Mouse (Mus musculus) gonadal fat pad, adult 2 months (tissue): Measurements from ENCODE around the gene Taar5. TPM values are rescaled to one million over a fixed set of nuclear protein-coding genes. Genes with fewer than 3 reads are reported as not detected.

Source experiments
- DNase-seq: peaks from one replicate; pipeline ENCODE4 v3.0.0-alpha.2; 2012; ENCODE audit warnings: low read depth
- polyA plus RNA-seq: library from polyadenylated mRNA; depleted of rRNA; stranded (reverse); fragments of >200 nt; gene quantifications from 2 replicates; pipeline ENCODE4 v1.2.3, GENCODE M21; 2012; rRNA removed

Taar5 gene
- polyA plus RNA-seq = not detected in 2 replicates

DNA sequence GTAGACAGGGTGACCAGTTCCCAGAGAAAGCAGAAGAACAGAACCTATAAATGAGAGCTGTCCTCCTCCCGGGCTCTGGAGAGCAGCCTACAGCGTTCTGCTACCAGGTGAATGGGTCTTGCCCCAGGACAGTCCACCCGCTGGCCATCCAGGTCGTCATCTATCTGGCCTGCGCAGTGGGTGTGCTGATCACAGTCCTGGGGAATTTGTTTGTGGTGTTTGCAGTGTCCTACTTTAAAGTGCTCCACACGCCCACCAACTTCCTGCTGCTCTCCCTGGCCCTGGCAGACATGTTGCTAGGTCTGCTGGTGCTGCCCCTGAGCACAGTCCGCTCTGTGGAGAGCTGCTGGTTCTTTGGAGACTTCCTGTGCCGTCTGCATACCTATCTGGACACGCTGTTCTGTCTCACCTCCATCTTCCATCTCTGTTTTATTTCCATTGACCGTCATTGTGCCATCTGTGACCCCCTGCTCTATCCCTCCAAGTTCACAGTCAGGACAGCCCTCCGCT is at the start of gene Taar5:
Gene Taar5 (plus strand): TSS at position 51 of the 510 bp plus-strand sequence.
- no peak for DNase-seq

DNA sequence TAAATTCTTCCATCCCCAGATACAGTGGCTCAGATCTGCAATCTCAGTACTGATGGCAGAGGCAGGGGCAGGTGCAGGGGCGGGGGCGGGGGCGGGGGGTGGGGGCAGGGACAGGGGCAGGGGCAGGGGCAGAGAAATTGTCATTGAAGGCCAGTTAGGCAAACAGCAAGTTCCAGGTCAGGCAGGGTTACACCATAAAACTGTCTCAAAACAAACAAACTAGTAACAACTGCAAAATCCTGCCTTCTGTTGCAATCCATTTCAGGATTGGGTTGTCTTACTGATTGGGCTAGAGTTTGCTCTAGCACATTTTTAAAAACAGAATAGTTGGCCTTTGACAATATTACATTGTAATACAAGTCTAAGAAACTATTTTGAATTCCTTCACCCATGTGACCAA is 48.0 kb upstream of the Taar5 start:
- no peak for DNase-seq

DNA sequence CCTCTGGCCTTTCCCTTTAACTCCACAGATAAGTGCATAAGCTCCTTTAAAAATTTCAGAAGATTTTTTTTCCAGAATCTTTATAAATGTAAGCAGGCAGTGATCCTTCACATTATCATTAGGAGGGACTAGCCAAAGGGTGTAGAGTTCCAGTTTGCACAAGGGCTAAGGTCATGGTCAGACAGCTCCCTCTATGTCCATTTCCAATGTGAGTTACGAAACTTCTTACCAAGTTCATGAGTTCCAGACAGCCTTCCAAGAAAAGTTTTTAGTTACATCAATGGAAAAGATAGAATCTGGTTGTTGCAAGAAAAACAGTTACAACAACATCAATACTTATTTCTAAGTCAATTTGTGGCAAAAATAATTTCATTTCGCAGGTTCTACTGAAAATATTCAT is 46.6 kb upstream of the Taar5 start:
- no peak for DNase-seq

DNA sequence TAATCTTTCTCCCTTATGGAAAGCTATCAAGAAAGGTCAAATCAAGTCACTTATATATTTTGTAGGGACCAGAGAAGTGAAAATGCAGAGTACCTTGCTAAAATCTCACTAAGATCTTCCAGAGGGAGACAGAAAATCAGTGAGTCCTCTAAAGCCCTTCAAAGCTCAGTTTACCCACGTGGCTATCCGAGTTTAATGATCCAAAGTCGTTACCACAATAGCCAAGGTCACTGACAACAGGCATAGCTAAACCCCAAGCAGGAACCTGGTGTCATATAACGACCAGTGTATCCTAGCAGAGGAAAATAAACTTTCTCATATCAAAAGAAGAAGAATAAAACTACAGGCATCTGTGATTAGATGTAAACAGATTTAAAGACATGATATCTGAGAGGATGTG is 32.9 kb upstream of the Taar5 start:
- no peak for DNase-seq

DNA sequence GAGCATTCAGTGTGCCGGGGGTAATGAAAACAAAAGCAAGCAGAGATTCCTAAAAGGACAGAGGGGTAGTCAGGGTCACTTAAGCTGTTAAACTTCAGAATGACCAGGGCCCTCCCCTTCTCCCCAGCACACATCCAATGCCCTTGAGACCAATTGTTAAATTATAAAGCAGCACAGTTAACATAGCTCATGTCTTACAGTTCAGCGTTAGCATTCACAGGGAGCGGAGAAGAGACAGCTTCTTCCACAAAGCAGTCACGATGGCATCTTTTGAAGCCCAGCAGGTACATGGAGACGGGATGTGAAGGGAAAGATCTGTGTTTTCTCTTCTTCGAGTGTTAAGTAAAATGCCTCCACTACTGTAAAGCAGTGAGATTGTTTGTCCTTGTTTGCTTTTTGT is 32.2 kb upstream of the Taar5 start, which contains the start of gene Taar2:
Gene Taar2 (plus strand): TSS at position 261 of the 400 bp plus-strand sequence.
- DNase-seq = no peak

DNA sequence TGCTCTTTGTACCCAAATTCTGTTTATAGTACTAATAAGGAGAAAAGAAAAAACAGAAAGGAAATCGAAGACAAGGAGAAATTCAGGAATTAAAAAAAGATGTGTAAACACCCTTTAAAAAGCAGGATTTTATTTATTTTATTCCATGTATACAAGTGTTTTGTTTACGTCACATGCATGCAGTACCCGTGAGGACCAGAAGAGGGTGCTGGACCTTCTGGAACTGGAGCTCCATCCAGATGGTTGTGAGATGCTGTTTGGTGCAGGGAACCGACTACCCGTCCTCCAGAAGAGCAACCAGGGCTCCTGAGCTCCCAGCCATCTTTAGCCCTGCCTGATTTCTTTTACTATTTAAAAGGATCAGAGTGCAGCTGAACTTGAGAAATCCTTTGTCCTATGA is 28.0 kb upstream of the Taar5 start:
- no peak for DNase-seq

DNA sequence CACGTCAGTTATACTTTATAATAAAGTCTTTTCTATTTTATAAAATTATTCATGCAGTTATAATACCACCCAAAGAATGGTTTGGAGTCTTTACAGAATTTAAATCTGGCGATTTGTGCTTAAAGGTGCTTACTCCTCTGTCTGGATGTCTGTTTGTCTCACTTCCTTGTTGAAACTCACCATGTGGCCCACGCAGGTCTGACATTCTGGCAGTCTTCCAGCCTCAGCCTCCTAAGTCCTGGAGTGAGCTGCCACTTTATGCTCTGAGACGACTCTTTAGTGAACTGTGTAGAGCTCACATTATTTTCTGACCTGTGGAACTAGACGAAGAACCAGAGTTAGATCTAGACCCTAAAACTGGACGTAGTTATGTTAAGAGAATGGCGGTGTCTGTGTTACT is 22.5 kb upstream of the Taar5 start:
- DNase-seq = no peak

DNA sequence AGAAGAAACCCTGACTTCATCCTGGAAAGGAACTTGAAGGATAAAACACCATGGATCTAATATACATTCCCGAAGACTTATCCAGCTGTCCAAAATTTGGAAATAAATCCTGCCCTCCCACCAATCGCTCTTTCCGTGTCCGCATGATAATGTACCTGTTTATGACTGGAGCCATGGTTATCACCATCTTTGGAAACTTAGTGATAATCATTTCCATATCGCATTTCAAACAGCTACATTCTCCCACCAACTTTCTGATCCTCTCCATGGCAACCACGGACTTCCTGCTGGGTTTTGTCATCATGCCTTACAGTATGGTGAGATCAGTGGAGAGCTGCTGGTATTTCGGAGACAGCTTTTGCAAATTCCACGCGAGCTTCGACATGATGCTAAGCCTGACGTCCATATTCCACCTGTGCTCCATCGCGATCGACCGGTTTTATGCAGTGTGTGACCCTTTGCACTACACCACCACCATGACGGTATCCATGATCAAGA is 20.9 kb upstream of the Taar5 start, which contains the start of gene Taar3:
Gene Taar3 (plus strand): TSS at position 51 of the 498 bp plus-strand sequence.
- DNase-seq = no peak

DNA sequence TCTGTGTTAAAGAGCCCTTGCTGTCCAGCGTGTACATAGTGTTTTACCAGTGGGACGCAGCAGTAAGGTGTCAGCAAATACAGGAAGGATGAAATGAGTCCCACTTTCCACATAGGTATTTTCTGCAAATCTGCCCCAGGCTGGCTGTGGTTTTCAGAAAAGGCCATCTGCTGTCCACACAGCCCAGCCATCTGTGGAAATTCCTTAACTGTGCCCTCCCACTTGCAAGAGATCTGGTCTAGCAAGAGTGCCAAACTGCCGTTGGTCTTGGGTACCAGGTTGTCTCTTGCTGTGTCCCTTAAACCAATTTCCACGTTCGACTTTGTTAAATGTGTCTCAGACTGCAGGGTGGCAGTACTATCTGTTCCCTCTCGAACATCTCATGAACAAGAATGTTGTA is 18.8 kb upstream of the Taar5 start:
- no peak for DNase-seq

DNA sequence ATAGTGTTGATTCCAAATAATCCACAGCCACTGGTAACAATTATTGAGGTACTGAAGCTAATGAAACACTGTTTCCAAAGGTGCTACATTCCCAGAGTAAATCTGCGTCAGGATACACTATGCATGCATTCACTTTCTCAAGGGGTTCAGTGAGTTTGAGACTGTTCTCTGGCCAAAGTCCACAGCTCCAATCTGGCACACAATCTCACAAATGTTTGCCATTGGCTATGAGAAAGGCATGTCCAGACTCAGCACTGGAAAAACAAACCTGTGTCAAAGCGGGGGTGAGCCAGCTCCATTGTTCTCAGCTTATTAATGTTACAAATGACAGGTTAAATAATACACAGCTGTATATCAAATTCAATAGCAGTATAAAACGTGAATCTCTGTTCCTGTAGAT is 11.4 kb upstream of the Taar5 start:
- peak; percentile 80 for DNase-seq

DNA sequence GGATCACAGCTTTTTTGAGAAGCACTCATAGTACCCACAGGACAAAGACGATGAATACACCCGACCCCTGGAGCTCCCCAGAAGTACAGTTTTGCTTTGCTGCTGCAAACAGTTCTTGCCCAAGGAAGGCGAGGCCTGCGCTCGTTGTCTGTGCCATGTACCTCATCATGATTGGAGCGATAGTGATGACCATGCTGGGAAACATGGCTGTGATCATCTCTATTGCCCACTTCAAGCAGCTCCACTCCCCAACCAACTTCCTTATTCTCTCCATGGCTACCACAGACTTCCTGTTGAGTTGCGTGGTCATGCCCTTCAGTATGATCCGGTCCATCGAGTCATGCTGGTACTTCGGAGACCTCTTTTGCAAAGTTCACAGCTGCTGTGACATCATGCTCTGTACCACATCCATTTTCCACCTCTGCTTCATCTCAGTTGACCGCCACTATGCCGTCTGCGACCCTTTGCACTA is 10.0 kb upstream of the Taar5 start, which contains the start of gene Taar4:
Gene Taar4 (plus strand): TSS at position 51 of the 472 bp plus-strand sequence.
- DNase-seq = no peak

DNA sequence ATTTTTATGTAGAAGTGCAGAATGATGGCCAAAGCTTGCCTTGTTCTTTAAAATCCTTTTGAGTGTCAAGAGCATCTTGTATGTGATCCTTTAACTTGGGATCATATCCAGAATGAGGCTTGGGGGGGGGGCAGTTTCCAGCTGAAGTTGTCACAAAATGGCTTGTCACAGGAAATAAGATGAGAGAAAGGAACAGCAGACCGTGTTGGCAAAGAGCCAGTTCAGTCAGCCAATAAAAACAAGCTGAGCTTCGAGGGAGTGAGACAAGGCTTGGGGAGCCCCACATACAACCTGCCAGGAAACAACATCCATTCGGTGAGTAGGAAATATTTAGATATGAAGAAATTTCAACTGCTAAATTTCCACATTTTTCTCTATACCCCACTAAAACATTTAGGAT is 7.1 kb upstream of the Taar5 start:
- DNase-seq = no peak

DNA sequence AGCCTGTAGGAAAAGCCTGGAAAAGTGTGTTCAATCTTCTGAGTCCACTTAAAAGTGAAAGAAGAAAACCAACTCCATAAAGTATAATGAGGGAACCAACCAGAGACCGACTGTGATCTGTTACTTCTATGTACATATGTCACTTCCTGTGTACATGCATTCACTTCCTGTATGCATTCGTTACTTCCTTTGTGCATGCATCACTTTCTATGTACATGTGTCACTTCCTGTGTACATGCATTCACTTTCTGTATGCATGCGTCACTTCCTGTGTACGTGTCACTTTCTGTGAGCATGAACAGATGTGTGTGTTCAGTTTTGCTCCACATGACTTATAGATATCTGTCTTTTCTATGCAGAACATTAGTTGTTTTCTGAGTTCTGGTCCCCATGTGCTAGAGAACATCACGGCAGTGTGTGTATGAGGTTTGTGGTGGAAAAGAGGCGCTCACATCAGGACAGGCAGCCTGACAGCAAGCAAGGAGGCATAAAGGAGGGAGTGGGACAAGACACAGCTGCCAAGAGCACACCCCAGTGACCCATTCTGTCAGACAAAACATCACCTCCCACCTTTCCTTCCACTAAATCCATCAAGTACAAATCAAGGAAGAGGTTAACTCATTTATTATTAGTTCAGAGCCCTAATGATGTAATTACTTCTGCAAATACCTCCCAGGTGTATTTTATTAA is 5.4 kb upstream of the Taar5 start:
- no peak for DNase-seq

DNA sequence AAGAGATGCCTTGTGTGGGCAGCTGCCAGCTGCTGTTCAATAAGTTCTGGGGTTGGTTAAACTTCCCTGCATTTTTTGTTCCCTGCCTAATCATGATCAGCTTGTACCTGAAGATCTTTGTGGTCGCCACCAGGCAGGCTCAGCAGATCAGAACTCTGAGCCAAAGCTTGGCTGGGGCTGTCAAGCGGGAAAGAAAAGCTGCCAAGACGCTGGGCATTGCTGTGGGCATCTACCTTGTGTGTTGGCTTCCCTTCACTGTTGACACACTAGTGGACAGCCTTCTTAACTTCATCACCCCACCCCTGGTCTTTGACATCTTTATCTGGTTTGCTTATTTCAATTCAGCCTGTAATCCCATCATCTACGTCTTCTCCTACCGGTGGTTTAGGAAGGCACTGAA is 750 bp downstream of the Taar5 start:
- DNase-seq = no peak

DNA sequence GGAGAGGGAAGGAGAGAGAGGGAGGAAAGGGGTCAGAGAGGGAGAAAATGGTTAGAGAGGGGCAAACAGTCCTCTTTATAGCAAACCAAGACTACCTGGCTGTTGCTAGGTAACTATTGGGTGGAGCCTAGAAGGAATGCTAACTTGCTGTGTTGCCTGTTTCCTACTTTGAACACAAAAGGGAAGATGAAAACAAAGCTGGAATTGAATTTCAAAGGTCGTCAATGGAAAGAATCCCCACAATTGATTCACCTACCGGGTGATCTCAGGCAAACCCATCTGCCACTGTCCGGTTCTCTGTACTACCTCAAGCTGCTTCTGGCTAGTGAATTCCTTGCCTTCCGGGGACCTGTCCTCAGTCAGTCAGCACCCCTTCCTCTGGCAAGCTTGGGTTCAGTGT is 7.5 kb downstream of the Taar5 start:
- DNase-seq = no peak

DNA sequence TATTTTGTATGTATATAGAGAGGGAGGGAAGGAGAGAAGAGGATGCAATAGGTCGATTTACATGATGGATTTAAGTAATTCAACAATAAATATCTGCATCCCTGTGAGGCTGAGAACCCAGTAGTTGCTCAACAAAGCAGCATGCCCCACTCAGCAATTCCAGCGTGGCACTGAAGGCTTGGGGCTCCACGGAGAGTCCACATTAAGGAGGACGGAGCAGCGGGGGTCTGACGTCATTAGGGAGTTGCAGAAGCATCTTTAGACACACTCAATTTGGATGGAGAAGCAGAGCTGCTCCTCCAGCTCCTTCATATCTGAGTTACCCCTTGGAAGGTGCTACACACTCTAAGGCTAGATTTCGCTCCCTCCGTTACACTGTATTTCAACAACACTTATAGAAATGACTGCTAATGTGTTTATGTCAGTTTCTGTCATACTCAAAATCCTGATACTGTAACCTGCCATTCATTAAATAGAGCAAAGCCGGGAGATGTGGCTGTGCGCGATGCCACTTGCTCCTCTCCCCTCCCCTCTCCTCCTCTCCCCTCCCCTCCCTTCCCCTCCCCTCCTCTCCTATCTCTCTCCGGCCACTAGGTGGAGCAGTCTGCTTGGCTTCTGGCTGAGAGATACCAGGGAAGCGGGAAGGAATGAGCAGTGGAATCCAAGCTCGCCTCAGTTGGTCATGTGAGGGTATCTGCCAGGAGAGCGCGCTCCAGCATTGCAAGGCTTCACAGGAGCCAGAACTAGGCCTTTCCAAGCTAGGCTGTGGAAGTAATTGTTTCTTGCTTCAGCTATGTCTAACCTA is 8.6 kb downstream of the Taar5 start:
- DNase-seq = no peak

DNA sequence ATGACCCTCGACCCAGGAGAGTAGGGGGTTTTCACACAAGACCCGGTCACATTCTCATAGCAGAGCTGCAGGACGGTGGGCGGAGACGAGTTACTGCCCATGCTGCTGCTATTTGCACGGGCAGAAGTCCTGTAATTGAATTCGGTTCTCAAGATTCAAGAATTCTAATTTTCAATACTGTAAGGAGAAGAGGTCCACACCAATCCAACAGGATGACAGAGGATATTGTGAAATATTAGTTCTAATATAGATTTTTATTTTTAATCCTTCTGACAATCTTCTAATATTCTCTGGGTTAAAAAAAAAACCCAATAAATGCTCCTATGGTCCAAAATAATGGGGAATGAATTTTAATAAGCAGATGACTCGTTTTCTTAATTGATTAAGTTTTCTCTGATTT is 15.0 kb downstream of the Taar5 start, which contains the start of gene Taar6:
Gene Taar6 (minus strand): TSS at position 101 of the 400 bp plus-strand sequence.
- no peak for DNase-seq

DNA sequence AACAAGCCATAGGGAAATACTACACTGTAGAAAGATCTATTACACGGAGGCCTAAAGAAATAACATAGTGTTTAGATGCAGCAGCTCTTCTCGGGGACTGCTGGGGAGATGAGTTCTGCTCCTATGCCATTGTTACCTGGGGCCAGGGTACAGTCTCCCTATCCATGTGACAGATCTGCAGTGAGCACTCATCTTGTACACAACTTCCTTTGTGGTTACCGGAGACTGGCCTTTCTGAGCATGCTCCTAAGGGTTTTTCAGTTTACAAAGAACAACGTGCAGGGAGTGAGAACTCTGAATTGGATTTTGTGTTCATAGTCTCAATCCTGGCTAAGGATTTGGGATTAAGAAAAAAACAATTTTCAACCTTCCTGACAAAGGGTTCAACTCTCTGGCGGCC is 15.9 kb downstream of the Taar5 start:
- DNase-seq = no peak

DNA sequence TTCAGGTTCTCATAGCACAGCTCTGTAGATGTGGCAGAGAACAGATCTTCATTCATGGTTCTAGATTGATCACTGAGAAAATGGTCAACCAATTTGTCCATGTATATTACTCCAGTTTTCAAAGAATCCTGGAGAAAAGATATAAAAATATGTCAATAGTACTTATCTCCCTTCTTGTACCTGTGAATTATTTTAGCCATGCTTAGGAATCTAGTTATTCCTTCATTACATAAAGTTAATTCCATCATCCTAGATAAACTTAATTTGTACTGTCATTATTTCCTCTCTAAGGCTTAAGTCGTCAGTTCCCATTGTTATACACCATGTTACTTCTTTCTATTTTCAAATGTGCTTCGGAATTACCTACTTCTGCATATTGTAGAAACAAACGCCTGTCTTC is 22.9 kb downstream of the Taar5 start, which contains the start of gene Taar7a:
Gene Taar7a (minus strand): TSS at position 101 of the 400 bp plus-strand sequence.
- no peak for DNase-seq

DNA sequence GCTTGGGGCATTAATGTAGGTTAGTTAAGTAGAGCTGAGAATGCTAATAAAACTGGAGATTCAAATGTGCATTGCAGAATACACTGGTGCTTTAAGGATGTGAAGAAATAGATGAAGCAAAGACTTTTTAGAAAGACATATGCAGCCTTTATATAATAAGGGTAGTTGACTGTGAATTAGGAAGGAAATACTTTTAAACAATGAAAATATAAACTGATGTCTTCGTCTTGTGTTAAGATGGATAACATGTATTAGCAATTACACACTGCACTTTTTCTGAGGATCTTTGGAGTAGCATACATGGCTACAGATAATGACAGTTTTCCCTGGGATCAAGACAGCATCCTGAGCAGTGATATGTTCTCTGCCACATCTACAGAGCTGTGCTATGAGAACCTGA is 29.1 kb downstream of the Taar5 start, which contains the start of gene Taar7b:
Gene Taar7b (plus strand): TSS at position 301 of the 400 bp plus-strand sequence.
- DNase-seq = no peak

DNA sequence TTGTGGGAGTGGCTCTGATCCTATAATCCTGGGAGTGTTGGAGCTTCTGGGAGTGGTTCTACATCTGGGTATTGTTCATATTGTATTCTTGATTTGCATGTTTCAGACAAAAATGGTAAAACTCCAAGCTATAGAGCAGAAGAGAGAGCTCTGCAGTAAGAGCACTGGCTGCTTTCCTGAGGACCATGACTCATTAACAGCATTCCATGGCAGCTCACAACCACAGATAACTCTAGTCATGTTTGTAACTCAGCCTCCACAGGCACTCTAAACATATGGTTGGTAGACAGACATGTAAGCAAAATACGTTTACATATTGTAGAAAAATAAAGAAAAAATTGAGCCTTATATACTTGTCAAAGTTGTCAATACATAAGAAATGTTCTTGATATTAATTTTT is 35.9 kb downstream of the Taar5 start:
- no peak for DNase-seq

DNA sequence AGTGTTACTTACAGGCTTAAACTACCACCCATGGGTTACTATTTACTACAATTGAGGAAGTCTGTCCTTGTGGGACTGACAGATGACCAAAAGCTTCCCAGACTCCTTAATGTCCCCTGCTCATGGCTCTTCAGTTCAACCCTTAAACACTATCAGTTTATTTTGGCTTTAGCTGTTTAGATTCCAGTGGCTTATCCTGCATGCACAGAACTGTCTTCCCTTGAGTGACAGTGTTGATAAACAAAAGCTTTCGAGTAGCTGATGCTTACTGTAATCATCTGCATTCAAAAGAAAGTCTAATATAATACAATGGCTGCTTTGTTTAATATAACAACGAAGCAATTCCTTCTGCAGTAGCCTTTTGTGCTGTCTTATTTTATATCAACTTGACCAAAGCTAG is 36.5 kb downstream of the Taar5 start:
- DNase-seq = no peak
